Mouse (Mus musculus) cortical plate, adult 2 months (tissue): ENCODE measurements around the gene Spata45.

Experiments used
- CTCF ChIP-seq: fragments of 200-500 bp; IDR thresholded peaks from 2 replicates; pipeline ENCODE4 v1.5.1; 2011; ENCODE audit warnings: mild to moderate bottlenecking, control low read depth, low read length; ENCODE audit not compliant: insufficient read depth; ENCODE audit errors: extremely low read depth
- POLR2A ChIP-seq: fragments of 200-500 bp; IDR thresholded peaks from 2 replicates; pipeline ENCODE4 v1.6.1; 2011; ENCODE audit warnings: mild to moderate bottlenecking, low read length, control low read depth; ENCODE audit not compliant: insufficient read depth; ENCODE audit errors: extremely low read depth

- TF ChIP-seq CTCF = no peak
- no peak for TF ChIP-seq POLR2A
Measured at GRCm38 (mm10) chr1:191025016-191026012, 11.1 kb upstream of the Spata45 start.
